Mouse (Mus musculus) liver, adult 2 months (tissue): ENCODE measurements around the gene Gpr142.

Source experiments
- CTCF ChIP-seq: fragments of 200-500 bp; IDR thresholded peaks from 2 replicates; pipeline ENCODE4 v1.5.1; 2011; ENCODE audit warnings: low read depth, low read length, control low read depth
- POLR2A ChIP-seq: fragments of 200-500 bp; IDR thresholded peaks from 2 replicates; pipeline ENCODE4 v1.6.1; 2011; ENCODE audit warnings: low read length, control low read depth; ENCODE audit not compliant: insufficient read depth; ENCODE audit errors: extremely low read depth

DNA sequence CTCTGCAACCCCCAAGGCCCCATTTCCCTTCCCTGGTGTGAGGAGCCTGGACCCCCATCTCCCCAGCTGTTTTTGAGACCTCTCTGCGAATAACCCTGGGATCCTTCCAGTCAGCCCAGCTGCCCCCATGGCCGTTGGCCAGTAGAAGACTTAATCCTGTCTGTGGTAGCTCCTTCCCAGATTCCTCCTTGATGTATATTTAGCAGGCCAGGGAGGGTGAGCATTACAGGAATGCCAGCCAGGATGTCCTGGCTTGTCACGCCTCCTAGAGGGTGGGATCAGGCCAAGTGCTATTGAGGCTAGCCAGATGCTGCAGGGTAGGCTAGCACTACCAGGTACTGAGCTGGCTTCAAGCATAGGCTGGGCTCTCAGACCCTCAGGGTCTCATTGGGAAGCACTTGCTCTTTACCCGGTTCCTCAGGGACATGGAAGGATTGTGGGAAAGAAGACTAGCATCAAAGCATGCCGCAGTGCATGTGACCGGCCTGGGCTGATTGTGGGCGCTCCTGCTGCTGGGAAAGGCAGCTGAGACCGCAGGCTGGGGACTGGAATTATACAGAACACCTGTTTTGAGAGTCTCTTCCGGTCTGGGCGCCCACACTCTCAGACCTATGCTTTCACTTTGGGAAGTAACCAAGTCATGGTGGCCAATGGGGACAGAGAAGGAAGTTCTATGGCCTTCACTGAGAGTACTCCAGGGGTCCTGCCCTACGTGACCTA is 16.3 kb downstream of the Gpr142 start:
- TF ChIP-seq CTCF (no peak), POLR2A (no peak)
